9 mouse cellular contexts compared by ENCODE assay signal in the genomic region with DNA sequence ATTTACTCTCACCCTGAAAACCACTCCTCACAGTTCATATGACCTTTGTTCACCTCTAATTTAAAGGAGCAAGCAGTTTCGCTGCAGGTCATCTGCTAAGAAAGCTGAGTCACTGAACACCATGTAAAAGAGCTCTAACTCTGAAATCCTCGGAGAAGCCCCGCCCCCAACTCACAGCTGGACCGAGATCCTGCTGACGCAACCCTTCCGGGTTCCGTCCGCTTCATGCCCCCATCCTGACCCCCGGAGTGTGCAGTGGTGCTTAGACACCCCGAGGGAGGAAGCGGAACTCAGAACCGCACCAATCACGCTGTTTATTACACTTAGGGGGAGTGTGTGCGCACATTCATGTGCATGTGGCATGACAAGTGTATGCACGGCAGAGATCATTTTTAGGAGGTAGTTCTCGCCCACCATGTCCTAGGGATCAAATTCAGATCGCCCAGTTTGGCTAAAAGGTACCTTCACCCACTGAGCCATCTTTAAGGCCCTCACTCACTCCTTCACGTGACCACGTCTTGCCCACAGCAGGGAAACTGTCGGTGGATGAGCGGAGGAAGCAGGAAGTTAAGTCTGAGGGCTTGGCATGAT. TPM values are rescaled to one million over a fixed set of nuclear protein-coding genes. Genes with fewer than 3 reads are reported as not detected.
DNase-seq lines count a peak whose midpoint lies in the region; ATAC-seq and TF ChIP-seq lines count a peak whose summit lies in the region.
"Had no signal": no experiment of that assay in that cellular context is flagged by ENCODE, and none has a peak within 500 bp of the region (broad histone marks: within the 10 kb centered on the region; RNA-seq: fewer than 3 reads in every experiment).

No protein-coding gene starts in this region.

- H3K9ac ChIP-seq in lung, embryonic 15.5 days, result no peak overlapping the region
- no peak overlapping the region for H3K9ac ChIP-seq in neural tube, embryonic 15.5 days (replicated peaks)

- intact Hi-C loops in left cerebral cortex, adult 2 months (cut with DNase I), result no loop called here

- H3K27ac ChIP-seq in lung, embryonic 15.5 days, result no peak overlapping the region
- no peak overlapping the region for H3K27ac ChIP-seq in neural tube, embryonic 15.5 days (replicated peaks)
- H3K27ac ChIP-seq in left cerebral cortex, adult 2 months, result no peak overlapping the region

- peak overlapping the region; percentile 69 for H3K4me2 ChIP-seq in lung, embryonic 15.5 days
- H3K4me2 ChIP-seq in neural tube, embryonic 15.5 days, result peak overlapping the region; percentile 51

- 19% methylated on average over 21 of the region's 21 CpGs for WGBS in lung, embryonic 15.5 days
- 21% methylated on average over 21 of the region's 21 CpGs for WGBS in neural tube, embryonic 15.5 days

- H3K9me3 ChIP-seq in lung, embryonic 15.5 days, result no peaks in the 10 kb centered on the region
- no peaks in the 10 kb centered on the region for H3K9me3 ChIP-seq in neural tube, embryonic 15.5 days (replicated peaks)

- peaks cover 19% of the 10 kb centered on the region for H3K27me3 ChIP-seq in lung, embryonic 15.5 days
- H3K27me3 ChIP-seq in neural tube, embryonic 15.5 days (replicated peaks), result peaks cover 18% of the 10 kb centered on the region

- no peak for TF ChIP-seq CTCF in left cerebral cortex, adult 2 months (IDR thresholded peaks at IDR 0.05)

- H3K4me1 ChIP-seq in lung, embryonic 15.5 days, result peaks cover 24% of the 10 kb centered on the region
- H3K4me1 ChIP-seq in neural tube, embryonic 15.5 days, result peaks cover 23% of the 10 kb centered on the region

- peak; percentile 41 for DNase-seq in NIH3T3 (ENCODE audit: low read depth)
- peak; percentile 76 for DNase-seq in embryo, embryonic 11 days
- peak; percentile 80 for DNase-seq in heart, adult 8-10 months (ENCODE audit: low spot score)
- peak; percentile 77 for DNase-seq in kidney, adult 18-20 months
- DNase-seq in left cerebral cortex, adult 2 months (ENCODE audit: extremely low spot score in 1 of 2, low spot score in 2 of 2), result no peak
- no peak for DNase-seq in layer of hippocampus, postnatal 36 days

- H3K4me3 ChIP-seq in lung, embryonic 15.5 days, result peak overlapping the region; percentile 35
- peak overlapping the region; percentile 30 for H3K4me3 ChIP-seq in neural tube, embryonic 15.5 days (replicated peaks)
- no peak overlapping the region for H3K4me3 ChIP-seq in left cerebral cortex, adult 2 months

- no peaks in the 10 kb centered on the region for H3K36me3 ChIP-seq in lung, embryonic 15.5 days
- no peaks in the 10 kb centered on the region for H3K36me3 ChIP-seq in neural tube, embryonic 15.5 days

- ATAC-seq in lung, embryonic 15.5 days (ENCODE audit: borderline replicate concordance, extremely low read depth, low FRiP score, low TSS enrichment), result peak; percentile 54; the same call in 1 of the 2 replicates
- no peak for ATAC-seq in neural tube, embryonic 15.5 days (ENCODE audit: low FRiP score)

RNA-seq across cellular contexts. Expression of a gene that starts 12.3 kb away (rescaled TPM):
- total RNA-seq in heart, adult 8-10 months (2022), result 100 to 1,000 TPM; 196 to 496 (median 239) TPM
- polyA plus RNA-seq in lung, embryonic 15.5 days (2015; fragmentation: Nextera tagmentation; extraction: Ambion mirVana), result 144 and 179 TPM in 2 replicates
- polyA plus RNA-seq in neural tube, embryonic 15.5 days (2015; fragmentation: Nextera tagmentation; extraction: Ambion mirVana), result 119 and 160 TPM in 2 replicates
- 100 to 1,000 TPM; 490 to 507 TPM for total RNA-seq in left cerebral cortex, adult 2 months (2021)
- total RNA-seq in layer of hippocampus, postnatal 36 days (2021), result 100 to 1,000 TPM; 532 to 675 TPM

RNA-seq across cellular contexts. Expression of a gene that starts 18.7 kb away (rescaled TPM):
- 100 to 1,000 TPM in 1 of 4 experiments, 10 to 100 TPM in 3; 34.4 to 168 (median 56.0) TPM for total RNA-seq in heart, adult 8-10 months (2022)
- 26.6 and 33.1 TPM in 2 replicates for polyA plus RNA-seq in lung, embryonic 15.5 days (2015; fragmentation: Nextera tagmentation; extraction: Ambion mirVana)
- 32.8 and 40.2 TPM in 2 replicates for polyA plus RNA-seq in neural tube, embryonic 15.5 days (2015; fragmentation: Nextera tagmentation; extraction: Ambion mirVana)
- total RNA-seq in left cerebral cortex, adult 2 months (2021), result 100 to 1,000 TPM; 384 to 423 TPM
- 100 to 1,000 TPM; 418 to 575 TPM for total RNA-seq in layer of hippocampus, postnatal 36 days (2021)

RNA-seq across cellular contexts. Expression of a gene that starts 23.2 kb away (rescaled TPM):
- total RNA-seq in heart, adult 8-10 months (2022), result 10 to 100 TPM; 12.4 to 17.9 (median 15.4) TPM
- 99.9 and 101 TPM in 2 replicates for polyA plus RNA-seq in lung, embryonic 15.5 days (2015; fragmentation: Nextera tagmentation; extraction: Ambion mirVana)
- polyA plus RNA-seq in neural tube, embryonic 15.5 days (2015; fragmentation: Nextera tagmentation; extraction: Ambion mirVana), result 51.5 and 57.4 TPM in 2 replicates
- total RNA-seq in left cerebral cortex, adult 2 months (2021), result 10 to 100 TPM; 48.7 to 51.4 TPM
- 10 to 100 TPM; 56.7 to 74.8 TPM for total RNA-seq in layer of hippocampus, postnatal 36 days (2021)

RNA-seq across cellular contexts. Expression of a gene that starts 38.8 kb away (rescaled TPM):
- total RNA-seq in heart, adult 8-10 months (2022), result 1 to 10 TPM; 2.3 to 5.4 (median 4.3) TPM
- 5.5 and 5.7 TPM in 2 replicates for polyA plus RNA-seq in lung, embryonic 15.5 days (2015; fragmentation: Nextera tagmentation; extraction: Ambion mirVana)
- polyA plus RNA-seq in neural tube, embryonic 15.5 days (2015; fragmentation: Nextera tagmentation; extraction: Ambion mirVana), result 244 and 279 TPM in 2 replicates
- 100 to 1,000 TPM; 848 to 875 TPM for total RNA-seq in left cerebral cortex, adult 2 months (2021)
- 1,000 to 10,000 TPM; 1,130 to 1,248 TPM for total RNA-seq in layer of hippocampus, postnatal 36 days (2021)

RNA-seq across cellular contexts. Expression of a gene that starts 54.2 kb away (rescaled TPM):
- not detected for total RNA-seq in heart, adult 8-10 months (2022)
- not detected in 2 replicates for polyA plus RNA-seq in lung, embryonic 15.5 days (2015; fragmentation: Nextera tagmentation; extraction: Ambion mirVana)
- polyA plus RNA-seq in neural tube, embryonic 15.5 days (2015; fragmentation: Nextera tagmentation; extraction: Ambion mirVana), result not detected in 2 replicates
- not detected for total RNA-seq in left cerebral cortex, adult 2 months (2021)
- total RNA-seq in layer of hippocampus, postnatal 36 days (2021), result not detected
- polyA plus RNA-seq: gonadal fat pad, adult 2 months had no signal

Comparison
In these comparisons a context has a peak if more than half of its experiments do, and no peak if none do; other contexts are left out.
1. DNase-seq: peak in NIH3T3 (single experiment), embryo, embryonic 11 days (single experiment), heart, adult 8-10 months (single experiment) and kidney, adult 18-20 months (single experiment); none in left cerebral cortex, adult 2 months (0 of 2) and layer of hippocampus, postnatal 36 days (0 of 2).